Comparison of ENCODE assay signal across 8 mouse cellular contexts in the genomic region with DNA sequence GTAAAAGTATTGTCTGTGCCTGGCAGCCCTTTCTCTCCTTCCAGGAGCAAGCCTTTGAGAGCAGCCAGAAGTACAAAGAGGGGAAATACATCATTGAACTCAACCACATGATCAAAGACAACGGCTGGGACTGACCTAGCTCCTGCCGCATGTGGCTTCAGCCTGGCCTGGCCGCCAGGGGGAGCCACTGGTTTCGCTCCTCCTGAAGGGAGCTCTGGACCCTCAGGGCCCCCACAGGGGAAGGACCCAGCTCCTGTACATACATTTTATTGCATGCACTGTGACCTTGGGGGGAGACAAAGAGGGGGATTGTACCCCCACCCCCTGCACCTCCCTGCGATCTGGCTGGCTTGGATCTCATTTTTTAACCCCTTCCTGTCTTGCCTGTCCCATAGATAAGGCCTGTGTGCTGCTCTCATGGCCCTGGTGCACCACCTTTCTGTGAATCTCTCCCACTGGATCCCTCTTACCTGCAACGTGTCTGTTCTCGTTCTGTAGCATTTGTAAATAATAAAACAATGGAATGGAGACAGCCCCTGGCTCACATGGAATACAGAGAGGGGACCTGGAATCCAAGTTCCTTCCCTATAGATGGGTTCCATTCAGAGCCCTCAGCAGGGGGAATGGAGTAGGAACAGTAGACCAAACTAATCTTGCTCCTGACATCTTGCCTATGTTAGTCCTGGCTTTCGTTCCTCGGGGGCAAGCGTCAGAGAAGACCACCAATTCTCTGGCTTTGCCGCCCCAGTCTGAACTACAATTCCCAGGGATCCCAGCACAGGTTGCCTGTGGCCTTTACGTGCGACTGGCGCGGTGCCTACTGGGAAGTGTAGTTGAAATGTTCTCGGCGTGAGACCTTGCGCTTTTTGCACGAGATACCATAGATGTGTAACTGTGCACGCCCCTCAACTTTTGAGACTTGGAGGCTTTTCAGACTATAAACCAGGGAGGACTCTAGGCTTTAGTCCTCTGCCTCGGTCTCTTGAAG. TPM values are rescaled to one million over a fixed set of nuclear protein-coding genes. Genes with fewer than 3 reads are reported as not detected.
DNase-seq lines count a peak whose midpoint lies in the region; ATAC-seq and TF ChIP-seq lines count a peak whose summit lies in the region.

No protein-coding gene starts in this region.

- WGBS in forebrain, embryonic 14.5 days = 0% methylated on average over 21 of the region's 21 CpGs
- WGBS in lung, postnatal 0 days = 1% methylated on average over 21 of the region's 21 CpGs

- no peaks in the 10 kb centered on the region for H3K27me3 ChIP-seq in MEL (ENCODE audit: control insufficient read depth in 1 of 2, insufficient read depth in 2 of 2, low read length in 2 of 2)
- no peaks in the 10 kb centered on the region for H3K27me3 ChIP-seq in forebrain, embryonic 14.5 days (replicated peaks; ENCODE audit: control insufficient read depth, insufficient read depth, low read length)
- H3K27me3 ChIP-seq in lung, postnatal 0 days (replicated peaks; ENCODE audit: insufficient read depth, low read length) = no peaks in the 10 kb centered on the region

- peaks cover 7 to 24% of the 10 kb centered on the region in 2 experiments for H3K4me1 ChIP-seq in MEL (ENCODE audit: control insufficient read depth in 1 of 2, insufficient read depth in 2 of 2, low read length in 2 of 2)
- peaks cover 32% of the 10 kb centered on the region for H3K4me1 ChIP-seq in forebrain, embryonic 14.5 days (ENCODE audit: control insufficient read depth, insufficient read depth, low read length)
- peaks cover 29% of the 10 kb centered on the region for H3K4me1 ChIP-seq in lung, postnatal 0 days (ENCODE audit: insufficient read depth, low read depth, low read length)

- H3K27ac ChIP-seq in MEL (ENCODE audit: control insufficient read depth, low read depth, low read length) = peak overlapping the region; percentile 36; the same call in 1 of the 2 replicates
- peak overlapping the region; percentile 75 for H3K27ac ChIP-seq in forebrain, embryonic 14.5 days (ENCODE audit: low read depth, low read length)
- peak overlapping the region; percentile 99 for H3K27ac ChIP-seq in layer of hippocampus, adult 2 months
- H3K27ac ChIP-seq in lung, postnatal 0 days (ENCODE audit: low read length) = peak overlapping the region; percentile 43

- peaks cover 0 to 7% of the 10 kb centered on the region in 2 experiments; a peak in 2 of 4 replicates for H3K36me3 ChIP-seq in MEL (ENCODE audit: control insufficient read depth in 1 of 2, insufficient read depth in 2 of 2, low read length in 2 of 2)
- H3K36me3 ChIP-seq in forebrain, embryonic 14.5 days (ENCODE audit: control insufficient read depth, insufficient read depth, low read length) = peaks cover 34% of the 10 kb centered on the region
- H3K36me3 ChIP-seq in lung, postnatal 0 days (ENCODE audit: insufficient read depth, low read length) = 0 out of 2 replicates have a peak, but pooled peaks cover 7% of the 10 kb centered on the region

- ATAC-seq in forebrain, embryonic 14.5 days = peak; percentile 79
- peak; percentile 54 for ATAC-seq in lung, postnatal 0 days

- H3K9me3 ChIP-seq in MEL (replicated peaks; ENCODE audit: insufficient read depth, low read length) = no peaks in the 10 kb centered on the region
- H3K9me3 ChIP-seq in forebrain, embryonic 14.5 days (replicated peaks; ENCODE audit: control insufficient read depth, low read length) = no peaks in the 10 kb centered on the region
- no peaks in the 10 kb centered on the region for H3K9me3 ChIP-seq in lung, postnatal 0 days (ENCODE audit: low read length)

- peak overlapping the region; percentile 45 for H3K9ac ChIP-seq in MEL (ENCODE audit: control insufficient read depth, low read depth, low read length, poor library complexity, severe bottlenecking)
- H3K9ac ChIP-seq in forebrain, embryonic 14.5 days (ENCODE audit: low read length) = peak overlapping the region; percentile 66
- H3K9ac ChIP-seq in lung, postnatal 0 days (replicated peaks; ENCODE audit: low read depth) = 0 out of 2 replicates have a peak overlapping the region, but pooled peaks have one; percentile 16

- H3K4me2 ChIP-seq in forebrain, embryonic 14.5 days (ENCODE audit: low read length) = peak overlapping the region; percentile 88
- H3K4me2 ChIP-seq in lung, postnatal 0 days (replicated peaks; ENCODE audit: low read depth, low read length) = peak overlapping the region; percentile 72

- peak; percentile 90 for DNase-seq in MEL (ENCODE audit: low read depth, low spot score)
- DNase-seq in c-Kit-positive CD71-positive TER-119-negative erythroid progenitor cells, embryonic 14.5 days (ENCODE audit: low read depth) = peak; percentile 82
- peak; percentile 97 for DNase-seq in forebrain, embryonic 14.5 days (ENCODE audit: low spot score)
- peak; percentile 69 for DNase-seq in heart, postnatal 25 days (ENCODE audit: low spot score)
- peak; percentile 85 to 86 for DNase-seq in layer of hippocampus, adult 2 months (ENCODE audit: low spot score in 2 of 2)
- peak; percentile 91 for DNase-seq in lung, postnatal 0 days (ENCODE audit: low spot score)
- peak; percentile 84 for DNase-seq in ovary, postnatal 36 days (ENCODE audit: low spot score)
- peak; percentile 88 for DNase-seq in thymus, postnatal 36 days

- TF ChIP-seq EP300 in MEL (IDR thresholded peaks at IDR 0.05; ENCODE audit: low read depth in 1 of 2, low read length in 2 of 2) = no peak
- TF ChIP-seq EP300 in lung, postnatal 0 days (IDR thresholded peaks at IDR 0.05) = no peak

- intact Hi-C loops in heart, postnatal 25 days (cut with DNase I) = no loop called here

- peak; percentile 42 for TF ChIP-seq RAD21 in MEL (IDR thresholded peaks at IDR 0.05; ENCODE audit: low read depth, low read length)

- peak overlapping the region; percentile 4 to 12 for H3K4me3 ChIP-seq in MEL (ENCODE audit: control insufficient read depth in 1 of 2, insufficient read depth in 1 of 2, low read depth in 2 of 2, low read length in 2 of 2)
- peak overlapping the region; percentile 40 for H3K4me3 ChIP-seq in forebrain, embryonic 14.5 days (ENCODE audit: low read depth, low read length)
- H3K4me3 ChIP-seq in layer of hippocampus, adult 2 months = peak overlapping the region; percentile 53
- H3K4me3 ChIP-seq in lung, postnatal 0 days (ENCODE audit: low read depth, low read length) = peak overlapping the region; percentile 28

- TF ChIP-seq CTCF in MEL (IDR thresholded peaks at IDR 0.05 in 2 of 3, conservative IDR thresholded peaks at IDR 0.05 in 1 of 3; ENCODE audit: control insufficient read depth in 1 of 3, insufficient read depth in 1 of 3, low read depth in 2 of 3, low read length in 3 of 3, poor library complexity in 1 of 3, severe bottlenecking in 1 of 3) = peak; percentile 91 to 97 (median 95)
- TF ChIP-seq CTCF in layer of hippocampus, adult 2 months (conservative IDR thresholded peaks at IDR 0.05) = peak; percentile 99
- peak; percentile 93 for TF ChIP-seq CTCF in lung, postnatal 0 days (IDR thresholded peaks at IDR 0.05)

- no peaks in the 10 kb centered on the region; the same call in 1 of the 2 replicates for H3K79me2 ChIP-seq in MEL (ENCODE audit: control insufficient read depth, insufficient read depth, low read length, poor library complexity)

- no peak for TF ChIP-seq POLR2A in MEL (IDR thresholded peaks at IDR 0.05; ENCODE audit: control insufficient read depth in 1 of 2, insufficient read depth in 1 of 2, low read depth in 1 of 2, low read length in 2 of 2, poor library complexity in 1 of 2)

RNA-seq across cellular contexts. Expression of a gene that starts 1.0 kb away (rescaled TPM):
- total RNA-seq in MEL (2012; rRNA removed) = 0.12 and 0.13 TPM in 2 replicates
- under 1 TPM in 1 of 2 experiments, not detected in 1; 0.15 TPM for polyA plus RNA-seq in MEL (2012; ENCODE audit: insufficient read depth in 1 of 2, insufficient read length in 2 of 2, low read depth in 1 of 2, low replicate concordance in 2 of 2, missing spikeins in 1 of 2)
- polyA plus RNA-seq in forebrain, embryonic 14.5 days (2014; fragmentation: Nextera tagmentation; extraction: Ambion mirVana) = 0.42 and 0.47 TPM in 2 replicates
- under 1 TPM; 0.34 to 0.70 TPM for total RNA-seq in heart, postnatal 25 days (2021)
- total RNA-seq in layer of hippocampus, adult 2 months (2021) = 1 to 10 TPM in 1 of 2 experiments, under 1 TPM in 1; 0.54 to 1.0 TPM
- 0.56 and 0.74 TPM in 2 replicates for polyA plus RNA-seq in lung, postnatal 0 days (2015; fragmentation: Nextera tagmentation; extraction: Ambion mirVana)

RNA-seq across cellular contexts. Expression of a gene that starts 3.5 kb away (rescaled TPM):
- 2.1 and 2.7 TPM in 2 replicates for total RNA-seq in MEL (2012; rRNA removed)
- 10 to 100 TPM in 1 of 2 experiments, not detected in 1; 12.6 TPM for polyA plus RNA-seq in MEL (2012; ENCODE audit: insufficient read depth in 1 of 2, insufficient read length in 2 of 2, low read depth in 1 of 2, low replicate concordance in 2 of 2, missing spikeins in 1 of 2)
- polyA plus RNA-seq in forebrain, embryonic 14.5 days (2014; fragmentation: Nextera tagmentation; extraction: Ambion mirVana) = 206 and 230 TPM in 2 replicates
- 10 to 100 TPM; 63.7 to 74.0 TPM for total RNA-seq in heart, postnatal 25 days (2021)
- total RNA-seq in layer of hippocampus, adult 2 months (2021) = 100 to 1,000 TPM; 283 to 289 TPM
- polyA plus RNA-seq in lung, postnatal 0 days (2015; fragmentation: Nextera tagmentation; extraction: Ambion mirVana) = 325 and 340 TPM in 2 replicates

RNA-seq across cellular contexts. Expression of a gene that starts 12.0 kb away (rescaled TPM):
- total RNA-seq in MEL (2012; rRNA removed) = 255 and 257 TPM in 2 replicates
- polyA plus RNA-seq in MEL (2012; ENCODE audit: insufficient read depth in 1 of 2, insufficient read length in 2 of 2, low read depth in 1 of 2, low replicate concordance in 2 of 2, missing spikeins in 1 of 2) = 100 to 1,000 TPM; 265 to 540 TPM
- polyA plus RNA-seq in forebrain, embryonic 14.5 days (2014; fragmentation: Nextera tagmentation; extraction: Ambion mirVana) = 231 and 256 TPM in 2 replicates
- total RNA-seq in heart, postnatal 25 days (2021) = 10 to 100 TPM; 32.7 to 33.1 TPM
- total RNA-seq in layer of hippocampus, adult 2 months (2021) = 10 to 100 TPM; 50.2 to 54.9 TPM
- 150 and 151 TPM in 2 replicates for polyA plus RNA-seq in lung, postnatal 0 days (2015; fragmentation: Nextera tagmentation; extraction: Ambion mirVana)

RNA-seq across cellular contexts. Expression of a gene that starts 14.1 kb away (rescaled TPM):
- 12.6 and 12.7 TPM in 2 replicates for total RNA-seq in MEL (2012; rRNA removed)
- polyA plus RNA-seq in MEL (2012; ENCODE audit: insufficient read depth in 1 of 2, insufficient read length in 2 of 2, low read depth in 1 of 2, low replicate concordance in 2 of 2, missing spikeins in 1 of 2) = 10 to 100 TPM in 1 of 2 experiments, not detected in 1; 13.0 TPM
- 1.2 and 1.3 TPM in 2 replicates for polyA plus RNA-seq in forebrain, embryonic 14.5 days (2014; fragmentation: Nextera tagmentation; extraction: Ambion mirVana)
- total RNA-seq in heart, postnatal 25 days (2021) = 1 to 10 TPM; 1.6 to 2.1 TPM
- 1 to 10 TPM; 3.1 to 7.0 TPM for total RNA-seq in layer of hippocampus, adult 2 months (2021)
- 3.4 and 4.1 TPM in 2 replicates for polyA plus RNA-seq in lung, postnatal 0 days (2015; fragmentation: Nextera tagmentation; extraction: Ambion mirVana)

RNA-seq across cellular contexts. Expression of a gene that starts 17.2 kb away (rescaled TPM):
- 1.7 TPM in 2 replicates for total RNA-seq in MEL (2012; rRNA removed)
- polyA plus RNA-seq in MEL (2012; ENCODE audit: insufficient read depth in 1 of 2, insufficient read length in 2 of 2, low read depth in 1 of 2, low replicate concordance in 2 of 2, missing spikeins in 1 of 2) = under 1 TPM in 1 of 2 experiments, not detected in 1; 0.50 TPM
- 31.3 and 37.4 TPM in 2 replicates for polyA plus RNA-seq in forebrain, embryonic 14.5 days (2014; fragmentation: Nextera tagmentation; extraction: Ambion mirVana)
- total RNA-seq in heart, postnatal 25 days (2021) = 10 to 100 TPM in 1 of 2 experiments, 1 to 10 TPM in 1; 8.9 to 10.4 TPM
- 10 to 100 TPM; 73.8 to 74.7 TPM for total RNA-seq in layer of hippocampus, adult 2 months (2021)
- polyA plus RNA-seq in lung, postnatal 0 days (2015; fragmentation: Nextera tagmentation; extraction: Ambion mirVana) = 0.13 and 0.19 TPM in 2 replicates

Comparison
In these comparisons a context has a peak if more than half of its experiments do, and no peak if none do; other contexts are left out.
1. Peak in every context shown above with its lines: DNase-seq, ATAC-seq, H3K4me3 ChIP-seq and H3K27ac ChIP-seq.
2. H3K27ac ChIP-seq: peak in every context shown above with its lines; median percentile 99 in layer of hippocampus, adult 2 months; 75 in forebrain, embryonic 14.5 days; 43 in lung, postnatal 0 days; 36 in MEL.
3. H3K9ac ChIP-seq: peak in every context shown above with its lines; median percentile 66 in forebrain, embryonic 14.5 days; 45 in MEL; 16 in lung, postnatal 0 days.
4. RNA of a gene that starts 3.5 kb away (total RNA-seq): 283 to 289 TPM in layer of hippocampus, adult 2 months and 63.7 to 74.0 TPM in heart, postnatal 25 days; 2.1 to 2.7 TPM in MEL; every median in the first group is over 10 times any median in the second.